Mouse (Mus musculus) neural tube, embryonic 11.5 days (tissue): ENCODE measurements around the gene Dennd2a. TPM values are rescaled to one million over a fixed set of nuclear protein-coding genes. Genes with fewer than 3 reads are reported as not detected.

Experiments
- ATAC-seq: fragments of 200-750 bp; cut with Nextera tagmentation; 2 replicates; pipeline ENCODE4 v1.8.0; 2017; ENCODE audit warnings: moderate number of reproducible peaks, mild to moderate bottlenecking, moderate TSS enrichment, moderate library complexity; ENCODE audit not compliant: insufficient read depth, low FRiP score, low TSS enrichment
- DNase-seq: peaks from one replicate; pipeline ENCODE4 v3.0.0-alpha.2; 2015; ENCODE audit warnings: low spot score
- H3K27ac ChIP-seq: fragments of 300-500 bp; sonication (generic); 2 replicates; pipeline ENCODE4 v1.5.1; 2014; ENCODE audit warnings: low read depth, mild to moderate bottlenecking, low read length
- H3K27me3 ChIP-seq: fragments of 300-500 bp; sonication (generic); 2 replicates; pipeline ENCODE4 v1.6.1; 2014; ENCODE audit warnings: mild to moderate bottlenecking, low read length, mixed read lengths; ENCODE audit not compliant: control insufficient read depth, insufficient read depth
- H3K36me3 ChIP-seq: fragments of 300-500 bp; sonication (generic); 2 replicates; pipeline ENCODE4 v1.6.1; 2014; ENCODE audit warnings: mild to moderate bottlenecking, low read length, moderate library complexity, mixed read lengths; ENCODE audit not compliant: control insufficient read depth, insufficient read depth
- H3K4me1 ChIP-seq: fragments of 300-500 bp; sonication (generic); 2 replicates; pipeline ENCODE4 v1.6.1; 2014; ENCODE audit warnings: low read length, mixed read lengths; ENCODE audit not compliant: control insufficient read depth, insufficient read depth
- H3K4me2 ChIP-seq: fragments of 300-500 bp; sonication (generic); 2 replicates; pipeline ENCODE4 v1.6.1; 2014; ENCODE audit warnings: low read depth, mild to moderate bottlenecking, moderate library complexity
- H3K4me3 ChIP-seq: fragments of 300-500 bp; sonication (generic); 2 replicates; pipeline ENCODE4 v1.5.1; 2014; ENCODE audit warnings: low read depth, low read length
- H3K9ac ChIP-seq: fragments of 300-500 bp; sonication (generic); 2 replicates; pipeline ENCODE4 v1.6.1; 2014; ENCODE audit warnings: mild to moderate bottlenecking, low read length
- H3K9me3 ChIP-seq: fragments of 300-500 bp; sonication (generic); 2 replicates; pipeline ENCODE4 v1.6.1; 2016; ENCODE audit warnings: low read length; ENCODE audit not compliant: control insufficient read depth
- WGBS: fragments of 180-500 bp; shearing (Covaris S2); extraction: QIAGEN DNeasy Blood & Tissue Kit; methylation state at CpG from one replicate; pipeline ENCODE4 v1.1.7; 2014; 5-methylcytosine and 5-hydroxymethylcytosine counted together
- polyA plus RNA-seq: library from polyadenylated mRNA; unstranded; fragments of >200 nt; fragmentation: Nextera tagmentation; extraction: Ambion mirVana; gene quantifications from 2 replicates; pipeline ENCODE4 v1.2.1, GENCODE M21; 2014

Gene Dennd2a
- polyA plus RNA-seq, 1 experiment from 2014 or later: 43.7 TPM

DNA sequence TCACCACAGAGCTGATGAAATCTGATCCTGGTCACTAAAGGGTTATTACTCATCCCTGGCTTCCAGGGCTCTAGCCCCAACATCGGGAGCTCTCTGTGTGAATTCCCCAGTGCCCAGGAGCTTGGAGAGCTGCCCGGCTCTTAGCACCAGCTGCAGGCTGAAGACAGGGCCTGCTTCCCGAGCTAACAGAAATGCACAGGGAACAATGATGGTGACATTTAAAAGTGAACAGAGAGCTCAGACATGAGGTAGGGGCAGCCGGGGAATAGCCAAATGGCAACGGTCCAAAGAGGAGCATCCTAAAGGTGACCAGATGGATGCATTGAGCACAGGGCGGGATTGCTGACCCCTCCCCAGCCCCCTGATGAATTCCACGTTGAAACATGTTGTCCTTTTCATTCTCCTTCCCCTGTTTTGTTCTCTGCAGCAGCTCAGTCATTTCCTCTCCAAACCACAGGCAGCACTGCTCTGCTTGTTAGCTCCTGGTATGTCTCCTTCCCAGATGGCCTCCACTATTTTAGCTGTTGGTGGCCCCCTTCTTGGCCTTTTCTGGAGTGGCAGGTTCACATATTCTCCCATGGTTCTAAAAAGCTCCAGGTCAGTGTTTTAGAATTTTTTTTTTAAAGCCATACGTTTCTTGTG is 79.0 kb downstream of the Dennd2a start:
- Histone ChIP-seq H3K4me3 (no peak overlapping the region), H3K27ac (no peak overlapping the region; the same call in 1 of the 2 replicates), H3K9me3 (no peaks in the 10 kb centered on the region), H3K4me2 (no peak overlapping the region), H3K4me1 (peaks cover 2% of the 10 kb centered on the region; the same call in 1 of the 2 replicates), H3K9ac (no peak overlapping the region), H3K27me3 (no peaks in the 10 kb centered on the region), H3K36me3 (peaks cover 17% of the 10 kb centered on the region)
- WGBS: 60% methylated on average over 8 of the region's 8 CpGs
- ATAC-seq (no peak), DNase-seq (no peak)

GRCm38 (mm10) chr6:39476617-39477016 is 81.0 kb downstream of the Dennd2a start:
- Histone ChIP-seq H3K27me3 (no peaks in the 10 kb centered on the region), H3K9ac (no peak overlapping the region), H3K4me2 (no peak overlapping the region), H3K27ac (no peak overlapping the region), H3K4me1 (peaks cover 2% of the 10 kb centered on the region; the same call in 1 of the 2 replicates), H3K9me3 (no peaks in the 10 kb centered on the region), H3K36me3 (peaks cover 6% of the 10 kb centered on the region; the same call in 1 of the 2 replicates), H3K4me3 (no peak overlapping the region)
- no peak for ATAC-seq
- WGBS: 81% methylated on average over 1 of the region's 1 CpGs
- DNase-seq: no peak

DNA sequence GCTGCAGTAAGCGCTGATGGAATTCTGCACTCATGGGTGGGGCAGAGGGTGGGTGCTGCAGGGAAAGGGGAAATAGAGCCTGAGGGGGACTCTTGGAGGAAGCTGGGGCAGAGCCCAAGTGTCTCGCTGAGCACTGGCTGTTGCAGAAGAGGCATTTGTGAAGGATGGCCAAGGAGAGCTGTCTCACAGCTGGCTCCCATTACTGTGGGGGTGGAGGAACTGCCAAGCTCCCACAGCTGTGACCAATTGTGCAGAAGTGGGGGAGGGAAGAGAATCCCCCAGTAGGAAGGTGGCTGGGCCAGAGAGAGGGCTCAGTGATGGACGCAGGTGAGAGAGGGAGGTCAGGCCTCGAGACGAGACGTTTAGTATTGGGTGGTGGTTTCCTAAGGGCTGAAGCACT is 83.2 kb downstream of the Dennd2a start:
- Histone ChIP-seq H3K27me3 (no peaks in the 10 kb centered on the region), H3K27ac (no peak overlapping the region), H3K9me3 (no peaks in the 10 kb centered on the region), H3K4me2 (no peak overlapping the region), H3K4me1 (peaks cover 2% of the 10 kb centered on the region; the same call in 1 of the 2 replicates), H3K36me3 (peaks cover 4% of the 10 kb centered on the region; the same call in 1 of the 2 replicates), H3K9ac (no peak overlapping the region), H3K4me3 (no peak overlapping the region)
- WGBS: 57% methylated on average over 6 of the region's 6 CpGs
- peak; percentile 30 for DNase-seq
- ATAC-seq: no peak

DNA sequence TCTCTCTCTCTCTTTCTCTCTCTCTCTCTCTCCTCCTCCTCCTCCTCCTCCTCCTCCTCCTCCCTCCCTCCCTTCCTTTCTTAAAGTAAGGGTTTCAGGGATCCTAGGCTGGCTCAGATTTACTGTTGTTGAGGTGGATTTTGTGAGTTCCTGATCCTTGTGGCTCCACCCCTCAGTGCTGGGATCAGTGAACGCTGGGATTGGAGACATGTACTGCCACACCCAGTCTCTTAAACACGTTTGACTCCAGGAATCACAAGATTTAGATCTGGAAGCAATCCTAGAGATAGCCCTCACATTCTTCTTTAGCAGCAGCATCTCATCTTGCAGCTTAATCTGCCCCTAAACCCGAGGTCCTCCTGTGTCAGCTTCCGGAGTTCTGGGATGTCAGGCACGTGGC is 84.8 kb downstream of the Dennd2a start:
- Histone ChIP-seq H3K36me3 (peaks cover 5% of the 10 kb centered on the region), H3K4me1 (peaks cover 2% of the 10 kb centered on the region; the same call in 1 of the 2 replicates), H3K27me3 (no peaks in the 10 kb centered on the region), H3K9ac (no peak overlapping the region), H3K4me3 (no peak overlapping the region), H3K9me3 (no peaks in the 10 kb centered on the region), H3K27ac (no peak overlapping the region), H3K4me2 (no peak overlapping the region)
- 79% methylated on average over 5 of the region's 5 CpGs for WGBS
- ATAC-seq (no peak), DNase-seq (no peak)

DNA sequence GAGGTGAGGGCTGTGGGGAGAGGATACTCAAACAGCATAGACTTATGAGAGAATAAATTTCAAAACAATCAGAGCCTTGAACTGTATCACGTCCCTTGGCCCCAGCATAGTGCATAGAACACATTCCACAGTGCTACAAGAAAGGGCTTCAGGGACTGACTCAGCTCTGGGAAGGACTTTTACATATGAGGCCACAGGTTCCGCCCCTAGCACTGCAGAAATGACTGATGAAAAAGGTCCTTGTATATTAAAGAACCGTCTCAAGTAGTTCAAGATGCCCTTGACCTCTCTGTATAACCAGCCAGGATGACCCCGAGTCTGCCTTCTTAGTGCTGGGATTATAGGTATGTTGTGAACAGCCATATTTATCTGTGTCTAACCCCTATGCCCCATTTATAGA is 85.4 kb downstream of the Dennd2a start:
- Histone ChIP-seq H3K9me3 (no peaks in the 10 kb centered on the region), H3K4me1 (peaks cover 2% of the 10 kb centered on the region; the same call in 1 of the 2 replicates), H3K9ac (no peak overlapping the region), H3K36me3 (peaks cover 5% of the 10 kb centered on the region), H3K4me2 (no peak overlapping the region), H3K27ac (no peak overlapping the region), H3K27me3 (no peaks in the 10 kb centered on the region), H3K4me3 (no peak overlapping the region)
- ATAC-seq: no peak
- WGBS: 87% methylated on average over 4 of the region's 4 CpGs
- DNase-seq: no peak

- DNase-seq: no peak
- Histone ChIP-seq H3K27me3 (no peaks in the 10 kb centered on the region), H3K9ac (no peak overlapping the region), H3K4me2 (no peak overlapping the region), H3K9me3 (no peaks in the 10 kb centered on the region), H3K4me3 (no peak overlapping the region), H3K27ac (no peak overlapping the region), H3K4me1 (peaks cover 2% of the 10 kb centered on the region; the same call in 1 of the 2 replicates), H3K36me3 (peaks cover 5% of the 10 kb centered on the region)
- ATAC-seq: no peak
- 92% methylated on average over 14 of the region's 14 CpGs for WGBS
Observed at GRCm38 (mm10) chr6:39470076-39470475, 87.6 kb downstream of the Dennd2a start.

- DNase-seq (no peak), ATAC-seq (no peak)
- Histone ChIP-seq H3K9me3 (no peaks in the 10 kb centered on the region), H3K4me3 (no peak overlapping the region), H3K27me3 (no peaks in the 10 kb centered on the region), H3K4me2 (no peak overlapping the region), H3K27ac (no peak overlapping the region), H3K9ac (no peak overlapping the region), H3K4me1 (no peaks in the 10 kb centered on the region; the same call in 1 of the 2 replicates), H3K36me3 (peaks cover 5% of the 10 kb centered on the region)
- 89% methylated on average over 5 of the region's 5 CpGs for WGBS
Observed at GRCm38 (mm10) chr6:39469427-39469826, 88.2 kb downstream of the Dennd2a start.

- DNase-seq: peak; percentile 82
- WGBS: 55% methylated on average over 16 of the region's 16 CpGs
- H3K4me1 ChIP-seq: no peaks in the 10 kb centered on the region
- H3K4me2 ChIP-seq: no peak overlapping the region
- H3K27me3 ChIP-seq: no peaks in the 10 kb centered on the region
- no peak for ATAC-seq
- peaks cover 3% of the 10 kb centered on the region; the same call in 1 of the 2 replicates for H3K36me3 ChIP-seq
- no peak overlapping the region for H3K4me3 ChIP-seq
- no peaks in the 10 kb centered on the region for H3K9me3 ChIP-seq
- no peak overlapping the region for H3K9ac ChIP-seq
- no peak overlapping the region for H3K27ac ChIP-seq
Observed at GRCm38 (mm10) chr6:39462621-39463538, 94.8 kb downstream of the Dennd2a start.
